Mouse (Mus musculus) adrenal gland, adult 2 months (tissue): Measurements from ENCODE around the gene Ptpn12. TPM values are rescaled to one million over a fixed set of nuclear protein-coding genes. Genes with fewer than 3 reads are reported as not detected.
A peak's percentile ranks its signal among the peaks of the same experiment; 100 is the strongest.

Experiments
- DNase-seq: peaks from one replicate; pipeline ENCODE4 v3.0.0; 2021
- polyA plus RNA-seq: library from polyadenylated mRNA; depleted of rRNA; stranded (reverse); fragments of >200 nt; gene quantifications from 2 replicates; pipeline ENCODE4 v1.2.3, GENCODE M21; 2012
- total RNA-seq, 2 experiments: library from RNA; stranded (reverse); gene quantifications; 2 replicates each; pipeline ENCODE4 v1.2.3; 2021

The Ptpn12 gene
- total and polyA plus RNA-seq, 3 experiments, result 20.2 to 54.4 (median 47.4) TPM

- DNase-seq, result no peak
Observed at GRCm38 (mm10) chr5:21030226-21030625, 25.5 kb downstream of the Ptpn12 start.

GRCm38 (mm10) chr5:21017075-21017474 lies 38.6 kb downstream of the Ptpn12 start:
- no peak for DNase-seq

- no peak for DNase-seq
Observed at GRCm38 (mm10) chr5:21010908-21011307, 44.8 kb downstream of the Ptpn12 start.

- no peak for DNase-seq
Observed at GRCm38 (mm10) chr5:21002723-21003122, 53.0 kb downstream of the Ptpn12 start.

DNA sequence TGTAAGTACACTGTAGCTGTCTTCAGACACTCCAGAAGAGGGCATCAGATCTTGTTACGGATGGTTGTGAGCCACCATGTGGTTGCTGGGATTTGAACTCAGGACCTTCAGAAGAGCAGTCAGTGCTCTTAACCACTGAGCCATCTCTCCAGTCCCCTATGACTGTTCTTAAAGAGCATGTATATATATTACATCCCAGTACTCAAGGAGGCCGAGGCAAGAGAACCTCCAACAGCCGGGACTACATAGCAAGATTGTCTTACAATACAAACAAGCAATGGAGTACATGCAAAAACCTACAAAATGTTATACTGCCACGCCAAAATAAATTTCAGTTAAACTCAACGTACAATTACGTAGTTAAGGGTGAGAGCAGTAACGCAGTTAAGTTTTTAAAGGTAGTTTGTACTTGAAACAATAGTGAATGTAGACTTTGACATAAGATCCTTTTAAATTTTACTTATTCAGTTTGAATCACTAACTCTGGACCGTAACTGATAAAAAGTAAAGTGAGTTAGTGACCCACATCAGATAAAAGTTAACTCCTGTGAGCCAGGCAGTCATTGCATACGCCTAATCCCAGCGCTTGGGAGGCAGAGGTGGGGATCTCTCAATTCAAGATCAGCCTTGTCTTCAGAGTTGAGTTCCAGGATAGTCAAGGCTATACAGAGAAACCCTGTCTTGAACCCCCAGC lies 53.9 kb downstream of the Ptpn12 start:
- DNase-seq, result no peak

DNA sequence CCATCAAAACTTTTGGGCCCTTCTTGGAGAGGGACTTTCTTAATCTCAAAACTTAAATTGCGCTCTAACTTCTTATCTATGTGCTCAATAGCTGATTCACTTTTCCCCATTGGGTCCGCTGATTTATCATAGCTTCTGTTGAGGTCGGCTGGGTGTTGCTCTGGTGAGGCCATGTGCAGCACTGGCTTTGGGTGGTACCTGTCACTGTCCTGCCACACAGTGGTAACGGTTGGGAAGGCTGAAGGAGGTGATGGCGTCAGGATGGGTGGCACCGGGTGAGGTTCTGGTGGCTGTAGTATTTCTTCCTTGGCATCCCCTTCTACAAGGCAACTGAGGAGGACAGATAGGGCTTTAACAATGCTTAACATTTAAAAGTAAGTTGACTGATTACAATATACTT lies 57.3 kb downstream of the Ptpn12 start:
- no peak for DNase-seq

DNA sequence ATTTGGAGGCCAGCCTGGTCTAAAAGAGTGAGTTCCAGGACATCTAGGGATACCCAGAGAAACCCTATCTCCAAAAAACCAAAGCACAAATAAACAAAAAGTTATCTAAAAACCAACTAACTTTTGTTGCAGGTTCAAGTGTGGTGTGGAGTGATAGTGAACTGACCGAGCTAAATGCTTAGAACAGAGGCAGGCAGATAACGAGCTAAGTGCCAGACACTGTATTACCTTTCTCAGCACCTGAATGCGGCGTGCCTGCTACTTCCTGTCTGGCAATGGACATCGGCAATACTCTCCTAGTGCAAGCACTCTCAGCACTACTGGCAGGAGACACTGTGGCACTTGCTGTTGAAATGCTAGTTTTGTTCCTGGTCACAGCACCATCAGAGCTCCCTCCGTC lies 58.2 kb downstream of the Ptpn12 start:
- DNase-seq, result no peak

DNA sequence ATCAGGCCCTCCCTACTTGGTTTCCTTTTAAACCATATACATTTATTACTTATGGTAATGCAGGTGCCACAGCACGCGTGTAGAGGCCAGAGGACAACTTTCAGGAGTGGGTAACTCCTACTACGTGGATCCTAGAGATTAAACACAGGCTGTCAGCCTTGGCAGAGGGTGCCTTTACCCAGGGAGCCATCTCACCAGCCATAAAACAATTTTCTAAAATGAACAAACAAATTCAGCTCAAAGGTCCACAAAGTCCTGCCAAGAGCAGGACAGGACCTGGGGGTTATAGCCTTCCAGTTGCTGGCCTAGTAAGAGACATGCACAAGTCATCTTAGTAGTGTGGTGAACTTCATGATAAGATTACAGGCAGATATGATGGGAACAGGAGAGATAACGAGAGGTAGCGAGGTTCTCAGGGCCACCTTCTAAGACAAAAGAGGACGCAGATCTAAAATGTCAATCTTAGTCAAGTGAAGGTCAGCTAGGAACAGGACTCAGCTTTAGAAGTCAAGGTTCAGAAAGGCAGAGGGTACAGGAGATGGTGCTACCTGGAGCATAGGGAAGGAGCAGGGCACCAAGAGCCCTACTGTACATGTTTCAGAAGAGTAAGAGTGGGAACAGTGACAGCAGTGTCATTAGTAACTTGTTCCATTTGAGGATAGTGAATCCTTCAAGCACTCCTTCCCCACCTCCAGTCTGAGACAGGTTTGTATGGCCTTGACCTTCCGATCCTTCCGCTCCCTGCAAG lies 65.5 kb downstream of the Ptpn12 start:
- no peak for DNase-seq

DNA sequence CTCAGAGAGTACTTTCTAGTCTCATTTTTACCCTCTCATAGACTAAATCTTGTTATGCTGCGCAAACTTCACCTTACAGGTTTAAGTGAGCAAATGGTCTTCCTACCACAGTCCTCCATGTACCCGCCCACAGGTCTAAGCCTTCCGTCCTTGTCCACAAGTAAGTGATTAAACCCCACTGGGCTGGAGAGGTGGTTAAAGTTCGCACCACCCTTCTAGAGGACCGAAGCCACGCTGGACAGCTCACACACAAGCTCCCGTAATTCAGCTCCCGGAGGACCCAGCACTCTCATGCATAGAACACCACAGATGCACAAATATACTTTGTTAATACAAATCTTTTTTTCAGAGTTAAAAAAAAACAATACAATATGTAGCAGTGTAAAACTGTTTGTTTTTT lies 69.4 kb downstream of the Ptpn12 start:
- DNase-seq, result no peak

GRCm38 (mm10) chr5:20983505-20983904 lies 72.2 kb downstream of the Ptpn12 start:
- DNase-seq, result no peak

- no peak for DNase-seq
Observed at GRCm38 (mm10) chr5:20974690-20975089, 81.0 kb downstream of the Ptpn12 start.

GRCm38 (mm10) chr5:20973999-20974398 lies 81.7 kb downstream of the Ptpn12 start:
- no peak for DNase-seq

GRCm38 (mm10) chr5:20973069-20973468 lies 82.6 kb downstream of the Ptpn12 start:
- no peak for DNase-seq

GRCm38 (mm10) chr5:20968963-20969362 lies 86.7 kb downstream of the Ptpn12 start:
- DNase-seq, result peak; percentile 58

DNA sequence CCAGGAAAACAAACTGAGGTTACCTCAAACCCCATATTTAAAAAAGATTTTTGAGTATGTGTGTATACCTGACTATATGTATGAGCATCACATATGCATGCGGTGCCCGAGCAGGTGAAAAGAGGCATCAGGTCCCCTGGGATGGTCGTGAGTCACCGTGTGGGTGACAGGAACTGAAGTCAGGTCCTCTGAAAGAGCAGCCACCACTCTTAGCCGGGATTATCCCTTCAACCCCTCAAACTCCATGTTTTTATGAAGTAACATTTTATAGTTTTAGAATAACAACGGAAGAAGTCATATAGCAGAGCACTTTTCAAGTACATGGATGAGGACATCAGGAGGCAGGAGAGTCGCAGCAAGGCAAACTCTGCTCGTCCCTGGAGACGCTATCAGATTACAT lies 87.2 kb downstream of the Ptpn12 start:
- DNase-seq, result no peak

GRCm38 (mm10) chr5:20967942-20968341 lies 87.8 kb downstream of the Ptpn12 start:
- no peak for DNase-seq

GRCm38 (mm10) chr5:20964446-20964845 lies 91.3 kb downstream of the Ptpn12 start:
- no peak for DNase-seq

- no peak for DNase-seq
Observed at GRCm38 (mm10) chr5:20963295-20963694, 92.4 kb downstream of the Ptpn12 start.

DNA sequence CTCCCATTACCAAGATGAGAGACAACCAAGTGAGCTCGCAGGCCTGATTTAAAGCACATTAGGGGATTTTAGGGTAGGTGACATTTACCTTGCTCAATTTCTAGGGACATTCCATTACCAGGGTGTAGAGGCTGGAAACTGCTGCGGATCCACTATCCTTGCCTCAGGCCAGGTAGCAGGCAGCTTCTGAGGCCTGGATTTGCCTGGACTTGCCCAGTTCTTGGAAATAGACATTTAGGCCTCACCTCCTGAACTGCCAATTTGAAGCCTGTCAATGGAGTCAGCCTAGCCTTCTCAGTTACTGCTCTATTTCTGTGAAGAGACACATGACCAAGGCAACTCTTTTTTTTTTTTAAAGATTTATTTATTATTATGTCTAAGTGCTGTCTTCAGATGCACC lies 94.8 kb downstream of the Ptpn12 start:
- no peak for DNase-seq

DNA sequence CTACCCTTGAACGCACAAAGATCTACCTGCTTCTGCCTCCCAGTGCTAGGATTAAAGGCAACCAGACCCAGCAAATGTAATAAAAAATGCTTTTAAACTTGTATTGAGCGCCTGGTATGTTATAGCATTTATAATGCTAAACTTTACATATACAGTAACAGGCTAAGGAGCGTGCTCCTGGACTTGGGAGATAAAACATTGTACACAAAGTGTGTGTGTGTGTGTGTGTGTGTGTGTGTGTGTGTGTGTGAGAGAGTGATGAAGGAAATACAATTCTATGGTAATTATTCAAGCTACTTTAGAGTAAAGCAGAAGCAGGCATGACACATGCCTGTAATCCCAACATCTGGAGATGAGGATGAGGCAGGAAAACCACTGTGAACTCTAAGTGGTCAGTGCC lies 99.4 kb downstream of the Ptpn12 start, which contains the start of gene Rsbn1l:
Gene Rsbn1l, minus strand, starts transcription at position 101 of the 400 bp plus-strand sequence.
- no peak for DNase-seq

- no peak for DNase-seq
Observed at GRCm38 (mm10) chr5:20955114-20955835, 100.4 kb downstream of the Ptpn12 start.

- no peak for DNase-seq
Observed at GRCm38 (mm10) chr5:20952337-20952925, 103.3 kb downstream of the Ptpn12 start.
